In the genomic region with DNA sequence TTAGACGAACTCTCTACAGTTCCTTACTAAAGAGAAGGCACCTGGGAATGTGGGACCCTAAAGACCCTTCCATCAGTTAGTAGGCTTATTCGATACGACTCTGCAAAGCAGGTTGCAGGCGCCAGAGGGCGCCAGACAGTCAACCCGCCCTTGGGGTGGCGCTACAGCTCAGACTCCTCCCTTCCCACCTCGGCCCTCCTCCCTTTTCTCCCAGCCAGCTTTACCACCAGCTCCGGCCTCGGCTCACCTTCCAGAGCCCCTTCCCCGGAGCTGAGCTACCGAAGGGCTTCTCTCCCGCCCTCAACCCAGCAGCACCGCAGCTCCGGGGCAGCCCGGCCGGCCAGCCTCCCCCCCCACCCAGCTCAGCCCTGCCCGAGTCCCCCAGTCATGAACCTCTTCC, we compare ENCODE assay signal across 8 mouse cellular contexts. TPM values are rescaled to one million over a fixed set of nuclear protein-coding genes. Genes with fewer than 3 reads are reported as not detected.
DNase-seq lines count a peak whose midpoint lies in the region; ATAC-seq and TF ChIP-seq lines count a peak whose summit lies in the region.

A gene (plus strand): TSS at position 149 of the 400 bp plus-strand sequence.

- peak; percentile 46; the same call in 1 of the 2 replicates for TF ChIP-seq POLR2A in limb, embryonic 14.5 days (IDR thresholded peaks at IDR 0.05; ENCODE audit: borderline replicate concordance, extremely low read depth, insufficient read depth, insufficient read length)

- H3K4me2 ChIP-seq in embryonic facial prominence, embryonic 14.5 days (ENCODE audit: low read depth, low read length): peak within 1 kb of the TSS; percentile 95
- peak within 1 kb of the TSS; percentile 77 for H3K4me2 ChIP-seq in limb, embryonic 14.5 days (replicated peaks; ENCODE audit: low read depth, low read length, severe bottlenecking)
- H3K4me2 ChIP-seq in midbrain, postnatal 0 days (ENCODE audit: low read depth, low read length, poor library complexity, severe bottlenecking): peak within 1 kb of the TSS; percentile 88

- H3K27me3 ChIP-seq in embryonic facial prominence, embryonic 14.5 days (replicated peaks; ENCODE audit: control insufficient read depth, insufficient read depth, low read length): peaks cover 38% of the 10 kb centered on the region
- H3K27me3 ChIP-seq in limb, embryonic 14.5 days (ENCODE audit: control insufficient read depth, insufficient read depth, low read length): peaks cover 28% of the 10 kb centered on the region
- H3K27me3 ChIP-seq in midbrain, postnatal 0 days (ENCODE audit: insufficient read depth, low read length): no peaks in the 10 kb centered on the region

- no peaks in the 10 kb centered on the region for H3K9me3 ChIP-seq in embryonic facial prominence, embryonic 14.5 days (ENCODE audit: control insufficient read depth, low read length)
- no peaks in the 10 kb centered on the region for H3K9me3 ChIP-seq in limb, embryonic 14.5 days (ENCODE audit: control insufficient read depth, low read length)
- no peaks in the 10 kb centered on the region for H3K9me3 ChIP-seq in midbrain, postnatal 0 days (ENCODE audit: low read length)

- peaks cover 37% of the 10 kb centered on the region for H3K4me1 ChIP-seq in embryonic facial prominence, embryonic 14.5 days (ENCODE audit: control insufficient read depth, insufficient read depth, low read length)
- peaks cover 36% of the 10 kb centered on the region for H3K4me1 ChIP-seq in limb, embryonic 14.5 days (ENCODE audit: control insufficient read depth, insufficient read depth, low read length)
- peaks cover 17% of the 10 kb centered on the region for H3K4me1 ChIP-seq in midbrain, postnatal 0 days (ENCODE audit: insufficient read depth, low read length)

- peaks cover 37% of the 10 kb centered on the region for H3K36me3 ChIP-seq in embryonic facial prominence, embryonic 14.5 days (ENCODE audit: control insufficient read depth, insufficient read depth, low read length)
- peaks cover 38% of the 10 kb centered on the region for H3K36me3 ChIP-seq in limb, embryonic 14.5 days (ENCODE audit: control insufficient read depth, insufficient read depth, low read length)
- peaks cover 24% of the 10 kb centered on the region for H3K36me3 ChIP-seq in midbrain, postnatal 0 days (ENCODE audit: insufficient read depth, low read length)

- WGBS in embryonic facial prominence, embryonic 14.5 days: 0% methylated on average over 18 of the region's 18 CpGs
- under 1% methylated on average over 18 of the region's 18 CpGs for WGBS in limb, embryonic 14.5 days
- under 1% methylated on average over 18 of the region's 18 CpGs for WGBS in midbrain, postnatal 0 days

- peak; percentile 96 for TF ChIP-seq CTCF in midbrain, postnatal 0 days (IDR thresholded peaks at IDR 0.05)

- H3K9ac ChIP-seq in embryonic facial prominence, embryonic 14.5 days (ENCODE audit: low read depth, low read length): peak within 1 kb of the TSS; percentile 98
- peak within 1 kb of the TSS; percentile 92 for H3K9ac ChIP-seq in limb, embryonic 14.5 days (ENCODE audit: low read depth, low read length, severe bottlenecking)
- peak within 1 kb of the TSS; percentile 93 for H3K9ac ChIP-seq in midbrain, postnatal 0 days (replicated peaks; ENCODE audit: low read length, poor library complexity, severe bottlenecking)

- peak within 1 kb of the TSS; percentile 94 for H3K27ac ChIP-seq in embryonic facial prominence, embryonic 14.5 days (replicated peaks; ENCODE audit: low read depth, low read length)
- H3K27ac ChIP-seq in limb, embryonic 14.5 days (replicated peaks; ENCODE audit: low read depth, low read length): peak within 1 kb of the TSS; percentile 88
- H3K27ac ChIP-seq in midbrain, postnatal 0 days (ENCODE audit: low read depth, low read length): peak within 1 kb of the TSS; percentile 85

- peak; percentile 80 for ATAC-seq in embryonic facial prominence, embryonic 14.5 days (ENCODE audit: low read depth)
- peak; percentile 84 for ATAC-seq in limb, embryonic 14.5 days (ENCODE audit: low FRiP score, low read depth)
- peak; percentile 44; the same call in 1 of the 2 replicates for ATAC-seq in midbrain, postnatal 0 days (ENCODE audit: low FRiP score)

- H3K4me3 ChIP-seq in embryonic facial prominence, embryonic 14.5 days (ENCODE audit: low read depth, low read length): peak within 1 kb of the TSS; percentile 93
- peak within 1 kb of the TSS; percentile 75 for H3K4me3 ChIP-seq in limb, embryonic 14.5 days (replicated peaks; ENCODE audit: low read length)
- H3K4me3 ChIP-seq in midbrain, postnatal 0 days (ENCODE audit: low read depth, low read length): peak within 1 kb of the TSS; percentile 78

- DNase-seq in 3T3-L1 (ENCODE audit: low read depth, low spot score): peak; percentile 81
- peak; percentile 79 to 82 for DNase-seq in adrenal gland, postnatal 4 days (ENCODE audit: low spot score in 2 of 2)
- DNase-seq in embryonic facial prominence, embryonic 14.5 days (ENCODE audit: low spot score): peak; percentile 94
- peak; percentile 89 for DNase-seq in heart, adult 8-10 months (ENCODE audit: low spot score)
- peak; percentile 92 for DNase-seq in kidney, adult 9 months
- peak; percentile 93 for DNase-seq in limb, embryonic 14.5 days (ENCODE audit: low spot score)
- DNase-seq in midbrain, postnatal 0 days (ENCODE audit: low spot score): peak; percentile 95
- peak; percentile 82 to 90 for DNase-seq in spleen, postnatal 14 days (ENCODE audit: low spot score in 2 of 2)

RNA-seq across cellular contexts. Expression of the gene that starts here (rescaled TPM):
- total RNA-seq in adrenal gland, postnatal 4 days (2021): 100 to 1,000 TPM; 147 to 148 TPM
- polyA plus RNA-seq in embryonic facial prominence, embryonic 14.5 days (2014; fragmentation: Nextera tagmentation; extraction: Ambion mirVana): 147 and 155 TPM in 2 replicates
- 100 to 1,000 TPM; 115 to 134 (median 127) TPM for total RNA-seq in heart, adult 8-10 months (2022)
- 374 and 521 TPM in 2 replicates for polyA plus RNA-seq in limb, embryonic 14.5 days (2012; rRNA removed)
- polyA plus RNA-seq in limb, embryonic 14.5 days (2014; fragmentation: Nextera tagmentation; extraction: Ambion mirVana): 140 and 163 TPM in 2 replicates
- 170 and 207 TPM in 2 replicates for total RNA-seq in midbrain, postnatal 0 days (2014; rRNA removed)
- 52.0 and 54.8 TPM in 2 replicates for polyA plus RNA-seq in midbrain, postnatal 0 days (2015; fragmentation: Nextera tagmentation; extraction: Ambion mirVana)

Comparison
In these comparisons a context has a peak if more than half of its experiments do, and no peak if none do; other contexts are left out.
1. Peak in every context shown above with its lines: DNase-seq, ATAC-seq, H3K4me3 ChIP-seq and H3K27ac ChIP-seq.